Mouse (Mus musculus): ENCODE results near the gene Pld6. TPM values are rescaled to one million over a fixed set of nuclear protein-coding genes. Genes with fewer than 3 reads are reported as not detected.

Gene Pld6
- total and polyA plus RNA-seq, 3 experiments = not detected

GRCm38 (mm10) chr11:59793390-59793789 lies 5.9 kb upstream of the Pld6 start:
- Histone ChIP-seq H3K4me3 (replicated peaks in 1 of 3; ENCODE audit: low read depth in 2 of 3, low read length in 2 of 3, poor library complexity in 1 of 3) (no peak overlapping the region), H3K9me3 (replicated peaks; ENCODE audit: low read length) (no peaks in the 10 kb centered on the region), H3K36me3 (replicated peaks in 1 of 2; ENCODE audit: control insufficient read depth in 1 of 2, insufficient read depth in 1 of 2, low read length in 1 of 2) (peaks cover 64 to 70% of the 10 kb centered on the region in 2 experiments), H3K79me2 (replicated peaks; ENCODE audit: control insufficient read depth, extremely low read depth, insufficient read depth, poor library complexity, severe bottlenecking) (no peaks in the 10 kb centered on the region), H3K27me3 (replicated peaks) (no peaks in the 10 kb centered on the region), H3K4me1 (ENCODE audit: control insufficient read depth in 1 of 2, insufficient read depth in 2 of 2) (no peaks in the 10 kb centered on the region), H3K9ac (ENCODE audit: insufficient read depth, low read depth) (no peak overlapping the region), H3K4me2 (ENCODE audit: insufficient read depth, low read depth, poor library complexity, severe bottlenecking) (no peak overlapping the region), H3K27ac (ENCODE audit: insufficient read depth, low read depth) (no peak overlapping the region)
- TF ChIP-seq IRF4 (IDR thresholded peaks at IDR 0.05; ENCODE audit: low read depth, low read length) (no peak), UBTF (IDR thresholded peaks at IDR 0.05; ENCODE audit: low read depth, low read length) (no peak), TBP (conservative IDR thresholded peaks at IDR 0.05; ENCODE audit: low read depth, low read length) (no peak), JUN (IDR thresholded peaks at IDR 0.05; ENCODE audit: insufficient read depth, low read depth, low read length) (no peak), USF2 (conservative IDR thresholded peaks at IDR 0.05; ENCODE audit: low read depth, low read length) (no peak), RAD21 (IDR thresholded peaks at IDR 0.05; ENCODE audit: low read depth, low read length) (no peak), ELF1 (IDR thresholded peaks at IDR 0.05; ENCODE audit: low read depth, low read length) (no peak), POLR2AphosphoS2 (IDR thresholded peaks at IDR 0.05; ENCODE audit: low read depth, low read length) (no peak), CHD2 (IDR thresholded peaks at IDR 0.05; ENCODE audit: low read length) (no peak), ETS1 (conservative IDR thresholded peaks at IDR 0.05; ENCODE audit: low read depth, low read length) (no peak), ZKSCAN1 (IDR thresholded peaks at IDR 0.05; ENCODE audit: borderline replicate concordance, low read depth, low read length) (no peak), JUND (conservative IDR thresholded peaks at IDR 0.05; ENCODE audit: low read depth, low read length) (no peak), HCFC1 (IDR thresholded peaks at IDR 0.05; ENCODE audit: low read depth, low read length) (no peak), MAFK (IDR thresholded peaks at IDR 0.05; ENCODE audit: insufficient replicate concordance, low read length) (no peak), CTCF (conservative IDR thresholded peaks at IDR 0.05 in 1 of 2, IDR thresholded peaks at IDR 0.05 in 1 of 2; ENCODE audit: low read depth in 2 of 2, low read length in 2 of 2) (no peak)
- in situ Hi-C loops (cut with MboI; ENCODE audit: low pct_ligation_motif_present, low pct_unique_long_range_greater_than_20kb, low sequenced_read_pairs) = no loop called here
- no peak for DNase-seq (ENCODE audit: extremely low read depth)
- dilution Hi-C loops (cut with MboI; ENCODE audit: extremely low pct_ligation_motif_present, extremely low pct_unique_long_range_greater_than_20kb, low sequenced_read_pairs) = loop anchor here (25.0 kb wide), 1 partner anchor 181 kb away; no protein-coding TSS in a partner anchor

- Histone ChIP-seq H3K9ac (ENCODE audit: insufficient read depth, low read depth) (no peak overlapping the region), H3K4me1 (ENCODE audit: control insufficient read depth in 1 of 2, insufficient read depth in 2 of 2) (peaks cover 3 to 5% of the 10 kb centered on the region in 2 experiments), H3K9me3 (replicated peaks; ENCODE audit: low read length) (no peaks in the 10 kb centered on the region), H3K4me2 (ENCODE audit: insufficient read depth, low read depth, poor library complexity, severe bottlenecking) (no peak overlapping the region), H3K27me3 (replicated peaks) (no peaks in the 10 kb centered on the region), H3K79me2 (replicated peaks; ENCODE audit: control insufficient read depth, extremely low read depth, insufficient read depth, poor library complexity, severe bottlenecking) (no peaks in the 10 kb centered on the region), H3K27ac (ENCODE audit: insufficient read depth, low read depth) (no peak overlapping the region), H3K4me3 (replicated peaks in 1 of 3; ENCODE audit: low read depth in 2 of 3, low read length in 2 of 3, poor library complexity in 1 of 3) (no peak overlapping the region), H3K36me3 (replicated peaks in 1 of 2; ENCODE audit: control insufficient read depth in 1 of 2, insufficient read depth in 1 of 2, low read length in 1 of 2) (peaks cover 27 to 29% of the 10 kb centered on the region in 2 experiments)
- in situ Hi-C loops (cut with MboI; ENCODE audit: low pct_ligation_motif_present, low pct_unique_long_range_greater_than_20kb, low sequenced_read_pairs) = no loop called here
- dilution Hi-C loops (cut with MboI; ENCODE audit: extremely low pct_ligation_motif_present, extremely low pct_unique_long_range_greater_than_20kb, low sequenced_read_pairs) = loop anchor here (25.0 kb wide), 1 partner anchor 177 kb away; no protein-coding TSS in a partner anchor
- DNase-seq (ENCODE audit: extremely low read depth) = no peak
- TF ChIP-seq EP300 (IDR thresholded peaks at IDR 0.05; ENCODE audit: low read length) (no peak), E2F4 (IDR thresholded peaks at IDR 0.05; ENCODE audit: insufficient replicate concordance, low read depth, low read length) (no peak), ELF1 (IDR thresholded peaks at IDR 0.05; ENCODE audit: low read depth, low read length) (no peak), MYC (IDR thresholded peaks at IDR 0.05; ENCODE audit: low read depth, low read length) (no peak), GABPA (IDR thresholded peaks at IDR 0.05; ENCODE audit: insufficient replicate concordance, low read depth, low read length) (no peak), USF1 (IDR thresholded peaks at IDR 0.05; ENCODE audit: low read depth, low read length) (no peak), MXI1 (IDR thresholded peaks at IDR 0.05; ENCODE audit: low read depth, low read length) (no peak), ZC3H11A (IDR thresholded peaks at IDR 0.05; ENCODE audit: low read depth, low read length) (no peak), JUN (IDR thresholded peaks at IDR 0.05; ENCODE audit: insufficient read depth, low read depth, low read length) (no peak), CHD1 (IDR thresholded peaks at IDR 0.05; ENCODE audit: low read depth, low read length) (no peak), HCFC1 (IDR thresholded peaks at IDR 0.05; ENCODE audit: low read depth, low read length) (no peak), TCF12 (IDR thresholded peaks at IDR 0.05; ENCODE audit: low read depth, low read length) (no peak), POLR2A (IDR thresholded peaks at IDR 0.05; ENCODE audit: low read depth, low read length) (no peak), RAD21 (IDR thresholded peaks at IDR 0.05; ENCODE audit: low read depth, low read length) (no peak), ETS1 (conservative IDR thresholded peaks at IDR 0.05; ENCODE audit: low read depth, low read length) (no peak), IRF4 (IDR thresholded peaks at IDR 0.05; ENCODE audit: low read depth, low read length) (no peak), USF2 (conservative IDR thresholded peaks at IDR 0.05; ENCODE audit: low read depth, low read length) (no peak), SIN3A (IDR thresholded peaks at IDR 0.05; ENCODE audit: low read length) (no peak)
Observed at GRCm38 (mm10) chr11:59789311-59789710, 1.9 kb upstream of the Pld6 start.
